Mouse (Mus musculus) gastrocnemius, postnatal 36 days (tissue): ENCODE data around the gene Otud4. TPM values are rescaled to one million over a fixed set of nuclear protein-coding genes. Genes with fewer than 3 reads are reported as not detected.
"Not testable (repeated sequence)": the region's sequence is repeated elsewhere in the genome, so short reads cannot be mapped to it uniquely, and the experiment has no call there.

Experiments
- DNase-seq, 2 experiments: peaks; one replicate each; pipeline ENCODE4 v3.0.0; 2022
- intact Hi-C: fragments of 180-260 bp; cut with DNase I; formaldehyde crosslinking; loops from one replicate; pipeline ENCODE4 v1.15.1; 2025
- total RNA-seq, 2 experiments: library from RNA; stranded (reverse); gene quantifications; 2 replicates each; pipeline ENCODE4 v1.2.3; 2021

Otud4 gene
- total RNA-seq, 2 experiments from 2014 or later: 46.9 to 49.7 TPM

GRCm38 (mm10) chr8:79637237-79637636, 2.2 kb upstream of the Otud4 start:
- intact Hi-C loops: loop anchor here (5.0 kb wide), 1 partner anchor 50 kb away; no protein-coding TSS in a partner anchor
- DNase-seq: no peak

GRCm38 (mm10) chr8:79638001-79638706, 1.3 kb upstream of the Otud4 start:
- intact Hi-C loops: loop anchor here (5.0 kb wide), 1 partner anchor 51 kb away; no protein-coding TSS in a partner anchor
- no peak for DNase-seq

- intact Hi-C loops: loop anchor here (5.0 kb wide), 1 partner anchor 52 kb away; no protein-coding TSS in a partner anchor
- peak; percentile 94 to 96 for DNase-seq
These were observed 490 bp upstream of the Otud4 start for GRCm38 (mm10) chr8:79638707-79639549.

DNA sequence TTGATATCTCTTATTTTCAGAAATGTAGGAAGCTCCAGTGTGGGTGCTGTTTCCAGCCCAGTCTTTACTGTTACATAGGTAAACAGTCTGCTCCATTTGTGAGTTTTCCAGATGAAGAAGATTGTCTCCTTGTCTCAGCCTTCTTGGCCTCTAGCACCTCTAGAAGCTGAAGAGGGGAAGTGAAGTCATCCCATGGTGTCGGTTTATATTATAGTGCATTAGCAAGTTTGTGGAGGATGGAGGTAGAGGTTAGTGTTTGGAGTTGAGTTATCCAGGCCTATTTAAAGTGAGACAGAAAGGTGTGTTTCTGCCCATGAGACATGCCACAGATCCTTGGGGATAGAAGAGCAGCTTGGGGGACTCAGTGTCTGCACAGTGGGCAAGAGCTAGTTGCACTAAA, 1.7 kb downstream of the Otud4 start:
- no peak for DNase-seq
- intact Hi-C loops: no loop called here

GRCm38 (mm10) chr8:79649569-79649968, 10.2 kb downstream of the Otud4 start:
- intact Hi-C loops: no loop called here
- no peak for DNase-seq

DNA sequence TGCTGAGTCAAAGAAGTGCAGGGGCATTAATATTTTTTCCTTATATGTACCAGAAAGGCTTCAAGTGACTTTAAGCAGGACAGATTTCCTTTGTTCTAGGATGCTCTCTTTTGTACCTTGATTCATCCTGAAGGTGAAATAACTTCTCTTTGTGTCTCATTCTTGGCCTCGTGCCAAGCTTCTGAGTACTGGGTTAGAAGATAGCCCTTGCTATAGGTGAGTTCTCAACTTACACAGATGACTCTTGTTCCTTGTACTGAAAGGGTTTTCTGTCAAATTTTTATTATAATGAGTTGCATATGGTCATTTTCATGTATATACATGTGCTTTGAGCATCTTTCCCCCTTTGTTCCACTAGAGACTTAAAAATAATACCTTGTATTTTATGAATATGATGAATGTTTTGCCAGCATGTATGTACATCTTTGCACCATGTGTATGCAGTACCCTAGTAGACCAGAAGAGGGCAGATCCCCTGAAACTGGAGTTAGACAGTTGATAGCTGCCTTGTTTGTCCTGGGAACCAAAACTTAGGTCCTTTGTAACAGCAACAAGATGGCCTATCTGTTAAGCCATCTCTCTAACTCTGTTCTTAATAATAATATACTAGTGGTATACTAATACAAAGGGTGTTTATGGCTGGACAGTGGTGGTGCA, 10.9 kb downstream of the Otud4 start:
- intact Hi-C loops: no loop called here
- no peak for DNase-seq

DNA sequence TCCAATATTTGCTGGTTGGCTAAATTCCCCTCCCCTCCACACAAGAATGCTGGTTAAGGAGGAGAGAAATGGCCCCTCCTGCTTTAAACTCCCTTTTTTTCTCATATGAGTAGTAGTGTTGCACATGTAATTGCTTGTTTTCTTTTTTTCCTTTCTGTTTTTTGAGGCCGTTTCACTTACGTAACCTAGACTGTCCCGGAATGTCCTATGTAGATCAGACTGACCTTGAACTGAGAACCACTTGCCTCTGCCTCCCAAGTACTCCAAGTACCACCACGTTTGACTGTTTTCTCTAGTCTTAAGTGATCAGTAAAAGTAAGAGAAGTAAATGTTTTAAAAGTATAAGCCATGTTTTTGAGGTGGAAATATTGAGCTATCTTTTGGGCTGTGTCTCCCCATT, 14.3 kb downstream of the Otud4 start:
- DNase-seq: no peak
- intact Hi-C loops: no loop called here

DNA sequence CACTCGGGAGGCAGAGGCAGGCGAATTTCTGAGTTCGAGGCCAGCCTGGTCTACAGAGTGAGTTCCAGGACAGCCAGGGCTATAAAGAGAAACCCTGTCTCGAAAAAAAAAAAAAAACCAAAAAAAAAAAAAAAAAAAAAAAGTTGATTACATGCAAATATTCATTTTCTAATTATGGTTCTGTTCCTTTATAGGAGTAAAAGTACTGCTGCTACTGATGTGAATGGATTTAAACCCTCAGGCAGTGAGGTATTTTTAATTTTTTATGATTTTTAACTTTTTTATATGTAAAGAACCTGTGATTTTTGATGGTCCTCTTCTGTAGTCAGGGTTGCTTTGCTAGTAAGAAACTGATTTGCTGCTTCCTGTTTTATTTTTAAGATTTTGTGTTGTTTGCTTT, 19.3 kb downstream of the Otud4 start:
- intact Hi-C loops, DNase-seq: not testable (repeated sequence)

DNA sequence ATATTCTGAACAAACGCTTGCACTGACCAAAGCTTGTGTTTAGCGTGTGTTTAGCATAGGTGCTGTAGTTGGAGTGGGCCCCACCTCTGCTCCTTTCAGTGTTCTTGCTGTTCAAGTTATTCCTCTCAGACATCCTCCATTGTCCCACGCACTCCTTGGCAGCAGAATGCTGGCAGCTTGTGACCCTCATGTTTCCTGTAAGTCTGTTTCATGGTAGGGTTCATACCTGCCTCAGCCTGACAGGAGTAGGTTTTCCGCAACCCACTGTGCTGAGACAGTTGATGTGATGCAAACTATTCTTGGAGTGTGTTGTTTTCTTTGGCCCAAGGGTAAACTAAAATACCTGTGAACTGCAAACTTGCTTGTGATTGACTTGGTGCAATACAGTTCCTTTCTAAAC, 37.0 kb downstream of the Otud4 start:
- no peak for DNase-seq
- intact Hi-C loops: no loop called here

- no peak for DNase-seq
- intact Hi-C loops: no loop called here
These were observed 39.6 kb downstream of the Otud4 start for GRCm38 (mm10) chr8:79679005-79679404.

DNA sequence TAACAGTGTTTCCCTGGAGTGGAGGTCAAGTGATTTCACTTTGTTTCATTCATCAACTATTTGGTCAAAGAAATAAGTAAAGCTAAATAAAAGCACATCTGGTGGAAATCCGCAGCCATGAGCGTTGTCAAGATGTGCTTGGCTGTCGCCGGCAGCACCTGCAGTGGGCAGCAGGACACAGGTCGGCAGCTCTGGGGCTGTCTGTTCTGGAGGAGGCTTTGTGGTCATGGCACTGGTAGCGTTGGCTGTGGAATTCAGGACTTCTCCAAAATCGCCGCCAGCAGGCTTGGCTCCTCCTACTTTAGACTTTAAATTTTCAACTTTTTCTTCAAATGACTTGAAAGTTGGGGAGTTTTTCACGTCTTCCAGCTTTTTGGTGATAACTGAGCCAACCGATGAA, 40.7 kb downstream of the Otud4 start:
- intact Hi-C loops: loop anchor here (10.0 kb wide), 1 partner anchor 1035 kb away; no protein-coding TSS in a partner anchor

GRCm38 (mm10) chr8:79680555-79680954, 41.1 kb downstream of the Otud4 start:
- peak in 1 of 2 experiments; percentile 21 for DNase-seq
- intact Hi-C loops: loop anchor here (10.0 kb wide), 1 partner anchor 1034 kb away; no protein-coding TSS in a partner anchor

More for the DNA sequence above, 40.7 kb downstream of the Otud4 start:
- not testable (repeated sequence) for DNase-seq

DNA sequence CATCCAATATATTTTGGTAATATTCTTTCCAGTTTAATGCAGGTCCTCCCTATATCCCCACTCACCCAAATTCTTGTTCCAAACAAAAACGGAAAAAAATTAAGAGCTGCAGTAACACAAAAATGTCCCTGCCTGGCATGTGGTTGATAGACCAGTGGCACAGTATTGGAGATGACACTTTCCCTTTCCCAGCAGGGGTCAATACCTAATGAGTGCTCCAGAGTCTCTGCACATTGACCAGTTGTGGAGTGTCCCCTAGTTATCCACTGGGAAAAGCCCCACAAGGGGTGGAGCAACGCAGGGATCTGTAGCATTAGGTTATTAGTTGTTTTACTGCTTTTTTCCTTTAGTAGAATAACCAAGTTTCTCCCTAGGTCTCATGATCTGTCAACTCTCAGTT, 41.5 kb downstream of the Otud4 start:
- no peak for DNase-seq
- intact Hi-C loops: loop anchor here (10.0 kb wide), 1 partner anchor 1034 kb away; no protein-coding TSS in a partner anchor

GRCm38 (mm10) chr8:79685927-79686326, 46.5 kb downstream of the Otud4 start:
- DNase-seq: not testable (repeated sequence)
- intact Hi-C loops: loop anchor here (10.0 kb wide), 1 partner anchor 1029 kb away; no protein-coding TSS in a partner anchor

- DNase-seq: no peak
- intact Hi-C loops: no loop called here
These were observed 53.1 kb downstream of the Otud4 start for GRCm38 (mm10) chr8:79692531-79692930.

DNA sequence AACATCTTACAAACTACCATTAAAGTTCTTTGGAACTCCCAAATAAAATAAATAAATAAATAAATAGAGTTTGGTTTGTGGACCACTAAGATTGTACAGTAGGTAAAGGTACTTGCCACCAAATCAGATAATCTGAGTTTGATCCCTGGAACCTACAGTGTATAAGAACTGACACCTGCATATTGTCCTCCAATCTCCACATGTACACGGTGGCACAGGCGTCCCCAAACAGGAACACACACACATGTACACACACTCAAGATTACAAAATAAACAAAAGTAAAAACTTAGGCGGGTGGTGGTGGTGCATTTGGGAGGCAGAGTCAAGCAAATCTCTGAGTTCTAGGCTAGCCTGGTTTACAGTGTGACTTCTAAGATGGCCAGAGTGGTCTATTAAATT, 67.3 kb downstream of the Otud4 start:
- no peak for DNase-seq
- intact Hi-C loops: loop anchor here (5.0 kb wide), 1 partner anchor 34 kb away; no protein-coding TSS in a partner anchor

DNA sequence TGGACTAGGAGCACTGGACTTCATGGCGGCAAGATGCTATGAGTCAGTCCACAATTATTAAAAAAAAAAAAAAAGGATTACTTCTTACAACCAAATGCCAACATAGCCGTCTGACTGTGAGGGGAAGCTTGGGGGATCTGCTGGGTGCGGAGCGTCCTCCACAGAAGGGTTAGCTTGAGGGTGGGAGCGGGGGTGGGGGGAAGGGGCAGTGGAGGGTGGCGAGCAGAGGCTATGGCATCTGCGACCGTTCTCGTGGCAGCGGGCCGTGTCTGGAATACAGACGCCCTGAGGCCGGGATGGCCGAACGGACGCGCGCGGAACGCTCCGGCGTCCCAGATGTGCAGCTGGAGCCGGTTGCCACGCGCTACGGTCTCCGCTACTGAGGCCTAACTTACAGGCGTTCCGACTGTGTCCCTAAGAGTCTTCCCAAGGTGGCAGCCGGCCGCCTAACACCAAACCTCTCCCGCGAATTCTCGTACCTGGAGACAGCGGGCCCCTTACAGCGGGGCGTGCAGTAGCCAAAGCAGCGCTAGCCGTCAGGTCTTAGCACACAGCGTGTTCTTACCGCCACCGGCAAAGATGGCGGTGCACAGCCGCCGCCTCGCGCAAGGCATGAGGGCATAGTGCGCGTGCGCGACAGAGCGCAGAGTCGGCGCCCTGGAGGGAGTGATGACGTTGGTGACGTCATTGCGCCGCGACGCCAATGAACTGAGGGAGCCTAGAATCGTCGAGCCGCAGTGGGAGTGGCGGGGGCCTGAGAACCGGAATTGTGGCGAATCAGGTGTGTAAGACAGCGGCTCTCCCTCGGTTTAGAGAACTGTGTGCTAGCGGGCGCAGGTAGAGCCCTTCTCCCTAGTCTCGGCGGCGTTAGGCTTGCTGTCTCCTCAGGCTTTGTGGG, 71.9 kb downstream of the Otud4 start, which contains the start of the genes Abce1 and Anapc10:
Abce1 (minus strand) TSS at position 677 of the 898 bp plus-strand sequence.
Anapc10 (plus strand) TSS at position 757 of the 898 bp plus-strand sequence.
- intact Hi-C loops: no loop called here
- peak; percentile 96 to 97 for DNase-seq

DNA sequence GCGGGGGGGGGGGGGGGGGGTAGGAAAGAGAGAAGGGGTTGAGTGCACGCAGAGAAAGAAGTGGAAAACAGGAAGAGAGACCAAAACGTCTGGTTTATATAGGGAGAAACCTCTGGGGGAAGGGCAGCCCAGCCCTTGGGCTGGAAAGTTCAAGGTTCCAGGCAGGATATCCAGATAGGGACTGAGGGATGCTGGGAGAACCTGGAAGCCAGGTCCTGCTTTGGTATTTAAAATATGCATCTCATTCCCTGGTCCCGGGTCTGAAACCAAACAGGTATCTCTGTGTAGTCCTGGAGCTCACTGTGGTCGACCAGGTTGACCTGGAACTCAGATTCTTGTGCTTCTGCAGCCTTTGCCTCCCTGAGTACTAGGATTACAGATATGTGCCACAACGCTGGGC, 73.3 kb downstream of the Otud4 start:
- no peak for DNase-seq
- intact Hi-C loops: no loop called here

GRCm38 (mm10) chr8:79721537-79721936, 82.1 kb downstream of the Otud4 start:
- DNase-seq: no peak
- intact Hi-C loops: no loop called here
